Mouse (Mus musculus): ENCODE measurements around the gene Polr3b. TPM values are rescaled to one million over a fixed set of nuclear protein-coding genes. Genes with fewer than 3 reads are reported as not detected.
A peak's percentile ranks its signal among the peaks of the same experiment; 100 is the strongest.

Gene Polr3b
- total RNA-seq, 2 experiments from 2014 or later: 13.0 to 16.0 TPM

DNA sequence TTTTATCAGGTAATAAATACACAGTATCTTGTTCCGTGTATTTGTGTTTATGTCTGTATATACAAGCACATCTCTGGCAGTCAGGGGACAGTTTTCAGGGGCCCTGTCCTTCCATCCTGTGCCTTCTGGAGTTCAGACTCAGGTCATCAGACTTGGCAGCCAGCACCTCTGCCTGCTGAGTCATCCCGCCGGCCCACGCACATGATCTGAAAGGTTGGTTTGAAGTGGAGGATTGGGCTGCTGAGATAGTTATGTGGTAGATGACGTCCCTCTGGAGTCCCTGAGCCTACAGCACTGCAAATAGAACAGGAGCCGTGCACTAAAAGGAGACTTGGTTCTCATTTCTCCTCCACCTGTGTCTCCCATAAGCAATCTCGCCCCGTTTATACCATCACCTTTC is 79.0 kb downstream of the Polr3b start:
- peak in 1 of 2 experiments; percentile 12 for DNase-seq (ENCODE audit: low spot score in 2 of 2)
- intact Hi-C loops (cut with DNase I): no loop called here

DNA sequence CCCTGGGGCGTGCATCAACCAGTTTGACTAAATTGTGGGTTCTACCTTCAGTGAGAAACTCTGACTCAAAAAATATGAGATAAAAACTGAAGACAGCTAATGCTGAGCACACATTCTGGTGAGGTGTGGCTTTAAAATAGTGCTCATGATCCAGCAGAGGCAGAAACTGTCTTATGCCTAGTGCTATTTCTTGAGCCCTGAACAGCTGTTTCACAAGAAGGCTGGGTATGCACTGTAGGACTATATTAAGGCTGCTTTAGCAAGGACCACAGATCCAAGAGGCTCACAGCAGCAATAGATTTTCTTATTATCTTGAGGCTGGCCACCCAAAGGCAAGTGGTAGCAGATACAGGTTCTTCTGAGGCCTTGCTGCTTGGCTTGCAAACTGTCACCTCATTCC is 80.0 kb downstream of the Polr3b start:
- no peak for DNase-seq (ENCODE audit: low spot score in 2 of 2)
- intact Hi-C loops (cut with DNase I): no loop called here

DNA sequence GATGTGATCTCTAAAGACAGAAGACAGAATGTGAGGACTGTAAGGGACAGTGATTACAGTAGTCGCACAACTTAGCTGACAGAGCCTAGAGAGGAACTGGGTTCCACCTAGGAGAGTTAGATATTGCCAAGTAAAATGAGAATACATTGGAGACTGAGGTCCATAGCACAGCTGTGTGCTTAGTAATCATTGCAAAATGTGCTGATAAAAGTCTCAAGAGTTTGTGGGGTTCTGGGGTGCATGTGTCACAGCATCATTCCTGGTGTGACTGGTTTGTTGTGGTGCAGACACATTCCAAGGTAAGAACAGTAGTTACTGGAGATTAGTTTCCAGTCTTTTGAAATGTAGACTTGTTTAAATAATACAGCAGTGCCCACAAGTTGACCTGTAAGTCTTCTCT is 82.5 kb downstream of the Polr3b start:
- no peak for DNase-seq (ENCODE audit: low spot score in 2 of 2)
- intact Hi-C loops (cut with DNase I): no loop called here

DNA sequence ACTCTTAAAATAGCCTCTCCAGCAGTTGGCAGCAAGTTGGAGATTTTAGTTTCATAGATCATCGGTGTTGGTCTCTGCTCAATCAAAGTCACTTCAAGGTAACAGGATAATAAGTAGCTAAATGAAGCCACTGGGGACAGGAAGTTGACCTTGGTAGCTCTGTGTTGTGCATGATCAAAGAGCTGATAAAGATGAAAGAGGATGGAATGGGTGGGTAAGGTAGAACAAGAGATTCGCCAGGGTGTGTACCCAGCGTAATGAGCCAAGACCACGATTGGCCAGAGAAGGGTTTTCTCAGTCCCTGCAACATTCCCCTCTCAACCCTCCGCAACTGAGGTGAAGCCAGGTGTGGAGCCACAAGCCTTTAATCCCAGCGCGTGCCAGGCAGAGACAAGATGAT is 83.1 kb downstream of the Polr3b start:
- intact Hi-C loops (cut with DNase I): no loop called here
- no peak for DNase-seq (ENCODE audit: low spot score in 2 of 2)

DNA sequence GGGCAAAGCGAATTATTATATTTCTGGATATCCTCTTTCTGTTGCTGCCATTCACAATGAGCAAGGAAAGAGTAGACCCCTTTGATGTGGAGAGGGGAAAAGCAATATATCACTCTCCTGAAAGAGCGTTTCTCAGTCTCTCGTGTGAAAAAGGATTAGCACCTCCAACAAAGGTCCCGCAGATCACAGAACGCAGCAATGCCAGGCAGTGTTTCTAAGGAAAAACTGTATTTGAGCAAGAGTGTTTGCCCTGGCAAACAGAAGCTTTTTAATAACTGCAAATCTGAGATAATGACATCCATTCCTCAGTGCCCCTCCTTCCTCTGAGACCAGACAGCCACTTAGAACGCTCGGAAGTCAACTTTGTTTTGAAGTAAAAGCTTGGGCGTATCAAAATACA is 84.5 kb downstream of the Polr3b start:
- DNase-seq (ENCODE audit: low spot score in 2 of 2): no peak
- intact Hi-C loops (cut with DNase I): no loop called here

DNA sequence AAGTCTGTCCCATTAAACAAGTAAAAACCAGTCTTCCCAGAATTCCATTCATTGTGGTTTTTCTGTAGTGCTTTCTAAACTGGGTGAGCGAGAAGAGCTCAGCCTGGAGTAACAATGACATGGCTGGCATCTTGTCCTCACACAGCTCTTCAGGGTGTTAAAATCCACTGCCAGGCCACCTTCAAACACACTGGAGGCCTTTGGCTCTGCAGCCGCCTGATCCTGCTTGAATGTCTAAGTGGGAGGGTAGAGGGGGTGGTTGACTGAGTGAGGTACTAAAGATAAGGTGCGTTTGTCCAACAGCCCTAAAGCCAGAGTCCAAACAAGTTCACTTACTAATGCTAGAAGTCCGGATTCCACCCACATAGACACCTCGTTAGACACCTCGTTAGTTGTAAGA is 85.1 kb downstream of the Polr3b start:
- intact Hi-C loops (cut with DNase I): no loop called here
- DNase-seq (ENCODE audit: low spot score in 2 of 2): no peak

DNA sequence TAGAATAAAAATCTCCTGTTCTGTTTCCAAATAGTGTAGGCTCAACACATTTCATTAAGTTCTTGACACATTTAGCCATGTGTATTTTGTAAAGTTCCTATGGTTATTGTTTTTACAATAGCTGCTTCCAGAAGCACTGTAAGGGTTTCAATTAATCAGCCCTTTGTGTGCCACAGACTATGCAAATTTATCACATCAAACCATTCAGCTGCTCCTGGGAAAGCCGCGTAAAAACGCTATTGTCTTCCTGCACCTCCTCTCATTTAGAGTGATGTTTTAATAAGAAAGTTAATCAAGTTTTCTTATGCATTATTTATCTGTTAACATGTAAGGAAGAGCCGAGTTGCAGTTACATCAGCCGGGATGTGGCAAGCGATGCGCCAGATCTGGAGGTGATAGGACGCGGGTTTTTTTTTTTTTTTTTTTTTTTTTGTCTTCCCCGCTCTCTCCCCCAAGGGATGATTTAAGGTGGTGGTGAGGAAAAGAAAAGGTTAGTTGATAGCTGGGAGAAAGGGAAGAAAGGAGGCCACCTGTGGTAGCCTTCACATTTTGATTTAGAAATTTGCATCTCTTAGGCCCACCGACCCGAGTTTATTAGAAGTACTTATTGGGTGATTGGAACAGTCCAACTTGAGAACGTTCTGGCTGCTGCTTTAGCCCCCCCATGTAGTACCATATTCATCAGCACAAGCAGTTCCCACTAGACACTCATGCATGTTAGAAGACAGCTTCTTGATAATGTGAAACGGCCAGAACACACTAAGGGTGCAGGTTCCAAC is 85.8 kb downstream of the Polr3b start:
- no peak for DNase-seq (ENCODE audit: low spot score in 2 of 2)
- intact Hi-C loops (cut with DNase I): no loop called here

DNA sequence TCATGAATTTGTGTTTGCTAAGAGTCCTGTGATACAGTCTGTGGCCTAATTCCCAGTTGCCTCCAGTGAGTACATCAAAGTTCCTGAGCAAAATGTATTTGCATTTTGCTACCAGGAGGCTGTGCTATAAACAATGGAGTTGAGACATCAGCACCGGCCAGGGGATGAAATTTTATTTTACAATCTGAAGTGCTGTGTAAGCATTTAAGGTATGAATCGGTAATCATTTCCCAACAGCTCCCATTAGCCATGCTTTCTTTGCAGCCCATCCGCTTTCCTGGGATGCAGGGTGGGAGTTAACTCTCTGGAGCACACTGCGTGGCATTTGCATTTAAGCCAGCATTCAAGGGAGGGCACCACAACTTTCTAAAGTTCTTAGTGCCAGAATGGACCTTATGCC is 88.1 kb downstream of the Polr3b start:
- no peak for DNase-seq (ENCODE audit: low spot score in 2 of 2)
- intact Hi-C loops (cut with DNase I): no loop called here

DNA sequence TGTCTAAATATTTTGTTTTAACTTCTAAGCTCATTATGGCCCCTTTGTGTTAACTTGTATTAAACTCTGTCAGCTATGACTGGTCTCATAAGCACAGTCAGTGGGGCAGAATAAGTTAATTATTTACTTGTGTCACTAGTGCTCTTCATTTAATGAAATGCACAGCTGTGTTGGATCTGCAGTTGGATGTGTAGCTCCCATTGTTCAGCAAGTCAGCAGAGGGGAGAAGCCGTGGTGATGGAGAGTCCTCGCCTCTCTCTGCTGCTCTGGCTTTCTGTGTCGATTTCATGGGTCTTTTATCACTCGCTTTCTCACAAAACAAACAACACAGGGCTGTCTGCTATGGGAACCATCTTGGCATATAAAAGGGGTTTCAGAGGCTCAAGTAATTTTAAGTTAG is 88.7 kb downstream of the Polr3b start:
- intact Hi-C loops (cut with DNase I): no loop called here

DNA sequence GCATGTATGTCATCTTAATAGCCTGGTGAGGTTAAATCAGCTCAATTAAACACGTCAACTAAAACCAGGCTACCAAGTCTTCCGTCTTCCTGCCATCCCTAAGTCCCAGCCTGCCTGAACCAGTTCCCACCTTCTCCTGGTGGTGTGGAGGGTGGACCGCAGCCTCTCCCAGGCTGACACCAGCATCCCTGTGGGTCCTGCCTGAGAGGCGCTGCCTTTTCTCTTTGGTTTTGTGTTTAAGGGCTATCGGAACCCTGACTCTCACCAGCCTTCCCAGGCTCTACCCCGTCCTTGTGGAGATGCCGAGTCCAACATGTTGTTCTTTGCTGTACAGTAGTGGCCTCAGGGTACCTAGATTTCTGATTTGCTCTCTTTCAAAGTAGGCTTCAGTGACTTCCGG is 89.4 kb downstream of the Polr3b start:
- intact Hi-C loops (cut with DNase I): no loop called here

More for the DNA sequence above, 88.7 kb downstream of the Polr3b start:
- no peak for DNase-seq (ENCODE audit: low spot score in 2 of 2)

DNA sequence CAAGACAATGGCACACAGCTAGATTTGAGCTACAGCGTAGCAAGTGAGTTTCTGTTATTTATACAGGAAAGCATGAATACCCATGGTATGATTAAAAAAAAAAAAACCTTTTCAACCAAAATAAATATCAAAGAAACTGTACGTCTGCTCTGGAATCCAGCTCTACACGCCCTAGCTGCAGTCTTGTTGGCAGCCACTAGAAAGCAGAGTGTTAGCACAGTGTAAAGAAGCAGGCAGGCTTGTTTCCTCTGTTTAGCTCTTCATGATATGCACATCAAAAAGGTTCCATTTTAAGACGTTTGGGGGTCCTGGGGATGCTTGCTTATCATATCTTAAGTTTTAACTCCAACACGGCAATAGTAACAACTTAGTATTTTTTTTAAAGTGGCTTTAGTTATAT is 89.8 kb downstream of the Polr3b start:
- intact Hi-C loops (cut with DNase I): no loop called here
- DNase-seq (ENCODE audit: low spot score in 2 of 2): no peak

More for the DNA sequence above, 89.4 kb downstream of the Polr3b start:
- no peak for DNase-seq (ENCODE audit: low spot score in 2 of 2)

DNA sequence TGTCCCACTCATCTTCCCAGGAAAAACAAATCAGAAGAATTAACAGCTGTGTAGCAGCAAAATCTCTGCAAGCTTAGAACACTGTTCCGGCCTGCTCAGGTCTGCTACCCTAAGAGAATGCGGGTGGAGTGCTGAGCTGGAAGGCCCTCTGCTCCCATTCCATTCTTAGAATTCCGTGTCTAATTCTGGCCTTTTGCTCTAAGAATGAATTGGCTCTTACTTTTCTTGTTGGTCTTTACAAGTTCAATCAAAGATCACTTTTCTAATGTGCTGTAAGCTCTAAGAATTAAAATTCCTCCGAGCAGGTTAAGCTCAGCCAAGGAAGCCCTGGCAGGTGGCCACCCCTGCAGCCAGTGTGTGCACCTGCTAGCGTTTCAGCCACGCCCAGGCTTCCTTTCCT is 90.4 kb downstream of the Polr3b start:
- intact Hi-C loops (cut with DNase I): no loop called here
- no peak for DNase-seq (ENCODE audit: low spot score in 2 of 2)

DNA sequence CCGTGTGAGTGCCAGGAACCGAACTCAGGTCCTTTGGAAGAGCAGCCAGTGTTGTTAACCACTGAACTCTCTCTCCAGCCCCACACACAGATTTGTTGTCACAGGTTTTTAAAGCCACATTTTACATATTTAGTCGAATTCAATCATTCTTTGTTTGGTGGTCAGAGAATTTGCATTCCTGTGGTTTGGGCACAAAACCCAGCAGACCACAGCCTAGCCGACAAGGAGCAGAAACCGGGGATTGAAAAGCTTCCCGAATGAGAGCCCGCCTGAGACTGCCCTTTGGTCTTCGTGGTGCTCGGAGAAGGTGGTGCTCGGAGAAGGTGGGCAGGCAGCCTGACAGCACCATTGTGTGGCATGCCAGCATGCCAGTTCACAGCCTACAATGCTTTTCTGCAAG is 91.0 kb downstream of the Polr3b start:
- no peak for DNase-seq (ENCODE audit: low spot score in 2 of 2)
- intact Hi-C loops (cut with DNase I): no loop called here

DNA sequence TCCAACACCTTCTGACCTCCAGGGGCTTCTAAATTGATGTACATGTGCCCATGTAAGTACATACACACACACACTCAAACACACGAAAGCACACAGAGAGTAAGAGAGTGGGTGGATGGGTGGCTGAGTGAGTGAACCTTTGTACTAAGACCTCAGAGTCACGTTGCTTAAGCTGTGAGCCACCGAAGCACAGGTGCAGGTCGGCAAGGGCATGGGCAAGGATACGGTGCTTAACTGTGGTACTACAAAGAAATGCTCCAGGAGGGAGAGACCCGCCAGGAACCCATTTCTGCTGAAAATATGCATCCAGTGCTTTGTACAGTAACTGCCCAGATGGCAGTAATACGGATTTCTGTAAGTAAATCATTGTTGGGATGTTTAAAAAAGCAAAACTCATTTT is 93.5 kb downstream of the Polr3b start:
- DNase-seq (ENCODE audit: low spot score in 2 of 2): no peak
- intact Hi-C loops (cut with DNase I): no loop called here

DNA sequence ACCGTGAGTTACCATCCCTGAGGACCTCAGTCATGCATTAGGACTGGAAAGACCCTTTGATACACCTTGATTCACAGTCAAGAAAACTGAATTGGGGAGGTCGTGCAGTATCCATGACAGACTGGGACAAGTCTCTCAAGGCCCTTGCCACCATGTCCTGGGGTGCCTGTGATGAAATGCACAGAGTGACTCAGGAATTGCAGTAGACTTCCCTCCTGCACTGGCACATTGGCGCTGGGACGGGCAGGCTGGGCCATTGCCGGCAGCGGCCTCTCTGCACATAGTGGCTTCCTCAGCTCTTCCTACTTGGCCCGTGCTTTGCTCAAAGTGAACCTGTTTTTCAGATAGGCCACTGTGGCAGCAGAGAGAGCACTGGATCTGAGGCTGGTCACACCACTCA is 94.5 kb downstream of the Polr3b start:
- no peak for DNase-seq (ENCODE audit: low spot score in 2 of 2)
- intact Hi-C loops (cut with DNase I): no loop called here

DNA sequence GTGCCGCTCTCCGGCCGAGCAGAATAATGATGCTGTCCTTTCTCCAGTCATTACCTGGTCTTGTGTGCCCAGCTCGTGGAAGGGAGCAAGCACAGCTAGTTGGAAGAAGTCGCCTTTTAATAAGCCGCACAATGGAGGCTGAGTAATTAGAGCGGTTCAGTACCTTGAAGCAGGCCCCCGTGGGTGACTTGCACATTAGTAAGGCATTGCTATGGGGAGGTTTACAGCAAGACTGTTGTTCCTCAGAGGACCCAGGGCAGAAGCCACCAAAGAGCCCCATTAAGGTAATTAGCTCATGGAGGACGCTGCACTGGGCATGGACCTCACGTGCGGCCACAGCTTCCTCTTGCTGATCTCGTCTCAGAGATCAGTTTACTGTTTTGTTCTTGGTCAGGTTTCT is 100.6 kb downstream of the Polr3b start:
- intact Hi-C loops (cut with DNase I): no loop called here

DNA sequence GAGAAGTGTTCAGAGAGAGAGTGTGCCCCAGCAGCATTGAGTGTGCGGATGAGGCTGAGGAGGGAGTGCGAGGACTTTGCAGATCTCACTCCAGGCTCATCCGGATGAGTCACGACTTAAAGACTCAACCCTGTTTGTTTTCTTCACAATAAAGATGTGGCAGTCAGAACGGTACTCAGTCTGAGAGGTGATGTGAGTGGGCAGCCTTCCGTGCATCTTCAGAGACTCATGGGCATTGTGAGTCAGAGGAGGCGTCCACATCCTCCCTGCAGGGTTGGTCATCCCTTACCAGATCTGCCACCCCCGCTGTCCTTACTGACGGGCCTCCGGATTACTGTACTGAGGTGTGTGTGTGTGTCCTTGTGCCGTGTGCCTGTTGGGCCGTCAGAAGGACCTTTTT is 104.9 kb downstream of the Polr3b start:
- no peak for DNase-seq (ENCODE audit: low spot score in 2 of 2)
- intact Hi-C loops (cut with DNase I): no loop called here

More for the DNA sequence above, 100.6 kb downstream of the Polr3b start:
- no peak for DNase-seq (ENCODE audit: low spot score in 2 of 2)

DNA sequence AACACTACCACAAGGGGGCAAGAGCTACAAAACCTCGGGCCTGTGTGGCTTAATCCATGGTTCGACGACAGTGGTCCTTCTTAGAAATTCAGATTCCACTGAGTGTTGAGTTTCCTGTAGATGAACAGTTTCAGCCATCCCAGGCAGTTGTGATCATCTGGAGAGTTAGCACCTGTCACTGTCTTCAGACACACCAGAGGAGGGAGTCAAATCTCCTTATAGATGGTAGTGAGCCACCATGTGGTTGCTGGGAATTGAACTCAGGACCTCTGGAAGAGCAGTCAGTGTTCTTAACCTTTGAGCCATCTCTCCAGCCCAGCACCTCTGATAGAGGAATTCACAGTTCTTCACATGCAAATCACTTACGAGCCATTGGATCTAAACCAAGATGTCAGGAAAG is 105.7 kb downstream of the Polr3b start:
- intact Hi-C loops (cut with DNase I): no loop called here
- no peak for DNase-seq (ENCODE audit: low spot score in 2 of 2)

DNA sequence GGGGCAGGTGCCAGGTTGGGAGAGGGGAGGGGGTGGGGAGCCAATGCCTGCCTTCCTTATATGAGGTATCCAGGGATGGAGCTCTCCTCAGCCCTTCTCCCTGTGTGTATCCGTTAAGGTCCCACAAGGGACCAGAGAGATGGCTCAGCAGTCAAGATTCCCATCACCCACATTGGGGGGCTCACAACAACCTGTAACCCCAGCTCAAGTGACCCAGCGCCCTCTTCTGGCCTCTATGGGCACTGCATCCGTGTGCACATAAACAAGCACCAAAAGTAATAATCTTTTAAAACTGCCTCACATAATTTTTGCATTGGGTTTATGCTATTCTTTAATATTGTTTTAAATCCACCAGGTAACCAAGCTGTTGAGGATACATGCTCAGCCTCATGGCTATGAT is 108.0 kb downstream of the Polr3b start:
- DNase-seq (ENCODE audit: low spot score in 2 of 2): no peak
- intact Hi-C loops (cut with DNase I): no loop called here

DNA sequence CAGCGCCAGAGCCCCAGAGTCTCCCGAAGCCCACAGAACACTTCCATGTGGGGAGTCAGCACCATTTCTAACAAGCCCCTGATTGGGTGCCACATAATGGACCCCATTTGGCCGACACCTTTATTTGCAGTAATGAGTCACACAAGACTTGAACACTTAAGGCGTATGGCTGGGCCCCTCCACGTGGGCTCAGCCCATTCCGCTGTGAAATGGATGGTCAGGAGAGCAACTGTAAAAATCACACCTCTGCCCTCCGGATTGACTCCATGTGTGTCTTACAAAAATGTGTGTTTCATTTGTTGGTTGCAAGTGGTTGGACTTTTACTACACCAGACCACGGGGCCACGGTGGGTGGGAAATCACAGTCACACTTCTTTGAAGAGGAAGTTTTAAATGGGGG is 108.9 kb downstream of the Polr3b start:
- intact Hi-C loops (cut with DNase I): no loop called here
- DNase-seq (ENCODE audit: low spot score in 2 of 2): no peak

DNA sequence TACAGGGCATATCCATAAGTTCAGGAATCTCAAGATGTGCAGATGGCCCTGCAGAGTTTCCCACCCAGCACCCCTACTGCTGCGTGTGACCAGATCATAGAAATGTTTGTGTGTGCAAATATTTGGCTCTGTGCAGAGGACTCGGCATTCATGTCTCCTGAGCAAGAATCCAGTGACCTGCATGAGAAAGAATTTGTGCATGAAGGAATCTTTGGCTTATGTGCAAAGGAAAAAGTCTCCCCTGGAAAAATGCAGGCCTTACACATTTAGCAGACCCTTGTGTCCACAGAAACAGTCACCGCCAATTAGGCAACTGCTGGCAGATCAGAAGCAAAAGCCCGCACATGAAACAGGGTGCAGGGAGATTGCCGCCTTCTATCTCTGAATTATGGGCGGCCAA is 111.4 kb downstream of the Polr3b start:
- DNase-seq (ENCODE audit: low spot score in 2 of 2): no peak
- intact Hi-C loops (cut with DNase I): no loop called here

Measured in left cerebral cortex, postnatal 36 days (tissue).